Mouse (Mus musculus) A20 (cell line): Measurements from ENCODE around the gene Akap9.
"Not testable (repeated sequence)": the region's sequence is repeated elsewhere in the genome, so short reads cannot be mapped to it uniquely, and the experiment has no call there.

Experiments used
- DNase-seq: peaks from one replicate; pipeline ENCODE4 v3.0.0-alpha.2; 2011; ENCODE audit warnings: low read depth, low spot score

Gene Akap9

GRCm38 (mm10) chr5:4039351-4039750, 111.5 kb downstream of the Akap9 start:
- DNase-seq: no peak

DNA sequence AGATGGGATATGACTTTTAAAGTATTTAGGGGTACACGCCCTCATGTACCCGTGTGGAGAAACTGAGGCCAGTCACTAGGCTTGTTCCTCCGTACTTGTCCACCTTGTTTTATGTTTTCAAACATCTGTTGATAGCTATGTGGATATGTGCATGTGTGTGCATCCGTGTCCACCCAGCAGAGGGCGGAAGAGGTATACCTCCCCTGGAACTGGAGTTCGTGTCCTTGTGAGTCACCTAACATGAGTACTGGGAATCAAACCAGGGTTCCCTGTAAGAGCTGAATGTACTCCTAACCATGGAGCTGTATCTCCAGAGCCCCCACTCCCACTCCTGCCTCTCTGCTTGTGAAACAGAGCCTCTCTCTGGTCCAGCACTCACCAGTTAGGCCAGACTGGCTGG, 112.5 kb downstream of the Akap9 start:
- no peak for DNase-seq

GRCm38 (mm10) chr5:4040922-4041321, 113.1 kb downstream of the Akap9 start:
- DNase-seq: no peak

DNA sequence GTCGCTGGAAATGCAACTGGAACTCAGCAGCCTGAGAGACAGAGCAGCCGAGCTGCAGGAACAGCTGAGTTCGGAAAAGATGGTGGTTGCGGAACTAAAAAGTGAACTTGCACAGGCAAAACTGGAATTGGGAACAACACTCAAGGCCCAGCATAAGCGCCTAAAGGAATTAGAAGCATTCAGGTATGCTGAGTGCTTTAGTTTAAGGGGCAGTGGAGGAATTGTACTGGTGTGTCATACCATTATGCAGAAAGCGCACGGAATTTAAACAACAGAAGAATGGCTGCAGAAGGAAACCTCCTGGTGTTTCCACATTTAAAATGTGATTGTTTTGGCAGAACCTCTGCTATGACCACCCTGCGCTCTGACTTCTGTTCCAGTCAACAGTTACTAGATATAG, 132.5 kb downstream of the Akap9 start:
- DNase-seq: no peak

DNA sequence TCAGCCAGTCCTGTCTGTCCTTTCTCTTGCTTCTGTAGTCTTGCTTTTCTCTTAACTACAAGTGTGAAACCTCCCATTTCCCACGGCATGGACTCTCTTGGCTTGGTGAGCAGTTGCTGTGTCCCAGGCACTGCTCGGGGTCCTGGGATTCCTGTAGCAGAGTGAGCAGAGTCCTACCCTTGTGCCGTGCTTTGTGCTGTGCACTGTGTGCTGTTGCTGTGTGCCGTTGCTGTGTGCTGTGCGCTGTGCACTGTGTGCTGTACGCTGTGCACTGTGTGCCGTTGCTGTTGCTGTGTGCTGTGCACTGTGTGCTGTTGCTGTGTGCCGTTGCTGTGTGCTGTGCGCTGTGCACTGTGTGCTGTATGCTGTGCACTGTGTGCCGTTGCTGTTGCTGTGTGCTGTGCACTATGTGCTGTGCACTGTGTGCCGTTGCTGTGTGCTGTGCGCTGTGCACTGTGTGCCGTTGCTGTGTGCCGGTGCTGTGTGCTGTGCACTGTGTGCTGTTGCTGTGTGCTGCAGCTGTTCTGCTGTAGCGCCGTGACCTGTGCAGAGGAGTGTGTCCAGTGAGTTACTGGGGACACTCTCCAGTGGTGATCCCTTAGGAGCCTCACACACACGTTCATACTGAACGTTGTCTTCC, 138.7 kb downstream of the Akap9 start:
- no peak for DNase-seq

DNA sequence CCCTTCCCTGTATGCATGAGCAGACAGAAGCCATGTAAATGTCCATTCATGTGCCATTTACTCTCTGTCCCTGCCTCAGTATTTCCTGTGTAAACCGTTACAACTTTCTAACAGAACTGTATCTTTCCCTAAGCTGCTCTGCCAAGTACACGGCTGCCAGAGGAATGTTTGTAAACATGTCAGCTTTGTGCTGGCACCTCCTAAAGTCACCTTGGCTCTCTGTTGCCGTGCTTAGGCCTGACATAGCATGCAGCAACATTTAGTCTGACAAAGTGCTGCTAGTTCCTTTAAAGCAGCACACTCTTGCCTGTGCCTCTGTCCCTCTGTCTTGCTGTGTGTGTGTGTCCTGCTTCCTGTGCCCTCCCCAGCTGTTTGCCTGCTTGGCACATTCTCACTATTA, 139.3 kb downstream of the Akap9 start:
- no peak for DNase-seq

DNA sequence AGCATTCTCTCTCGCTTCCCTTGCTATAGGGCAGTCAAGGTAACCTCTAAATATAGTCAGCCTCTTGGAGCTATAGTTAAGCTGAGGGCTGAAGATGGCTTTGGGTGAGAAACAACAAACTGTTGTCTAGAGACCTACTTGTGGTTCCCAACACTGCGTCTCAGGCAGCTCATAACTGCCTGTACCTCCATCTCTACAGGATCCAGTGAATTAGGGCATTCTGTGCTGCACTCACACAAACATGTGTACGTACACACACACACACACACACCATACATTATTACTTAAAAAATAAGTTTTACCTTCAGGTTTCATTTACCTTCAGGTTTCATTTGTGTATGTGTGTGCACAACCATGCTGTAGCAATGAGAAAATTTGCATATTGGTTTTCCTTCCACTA, 151.2 kb downstream of the Akap9 start:
- DNase-seq: no peak

DNA sequence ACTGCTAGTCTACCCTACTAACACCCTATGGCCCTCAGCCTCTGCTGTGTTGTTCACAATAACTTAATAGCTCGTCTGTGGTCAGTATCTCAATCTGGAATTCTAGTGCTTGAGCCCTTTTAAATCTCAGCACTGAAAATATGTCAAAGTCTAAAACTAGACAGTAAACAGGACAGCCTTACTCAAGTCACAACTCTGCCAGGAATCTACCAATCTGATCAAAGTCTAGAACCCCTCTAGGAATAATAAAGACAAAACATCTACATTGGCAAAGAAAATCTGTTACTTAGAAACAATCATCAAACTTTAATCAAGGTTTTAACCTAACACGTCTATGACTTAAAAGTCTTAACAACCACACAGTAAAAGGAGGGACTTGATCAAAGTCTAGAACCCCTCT, 153.0 kb downstream of the Akap9 start:
- no peak for DNase-seq

DNA sequence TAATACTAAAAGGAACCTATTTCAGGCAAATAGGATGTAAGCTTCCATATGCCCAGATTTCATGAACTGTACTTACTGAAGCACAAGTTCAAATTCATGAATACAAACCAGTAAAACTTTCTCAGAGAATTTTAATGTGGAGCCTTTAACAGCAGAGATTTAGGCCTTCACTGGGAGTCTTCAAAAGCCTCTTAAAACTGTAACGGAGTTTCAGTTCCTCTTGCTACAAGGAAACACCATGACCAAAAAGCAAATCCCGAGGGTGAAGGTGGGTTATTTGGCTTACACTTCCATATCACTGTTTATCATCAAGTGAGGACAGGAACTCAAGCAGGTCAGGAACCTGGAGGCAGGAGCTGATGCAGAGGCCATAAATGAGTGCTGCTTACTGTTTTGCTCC, 153.7 kb downstream of the Akap9 start:
- peak; percentile 39 for DNase-seq

DNA sequence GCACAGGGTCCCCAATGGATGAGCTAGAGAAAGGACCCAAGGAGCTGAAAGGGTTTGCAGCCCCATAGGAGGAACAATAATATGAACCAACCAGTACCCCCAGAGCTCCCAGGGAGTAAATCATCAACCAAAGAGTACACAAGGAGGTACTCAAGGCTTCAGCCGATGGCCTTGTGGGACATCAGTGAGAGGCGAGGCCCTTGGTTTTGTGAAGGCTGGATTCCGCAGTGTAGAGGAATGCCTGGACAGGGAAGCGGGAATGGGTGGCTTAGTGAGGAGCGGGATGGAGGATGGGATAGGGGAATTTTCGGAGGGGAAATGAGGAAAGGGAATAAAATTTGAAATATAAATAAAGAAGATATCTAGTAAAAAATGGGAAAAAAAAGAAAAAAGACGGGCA, 157.1 kb downstream of the Akap9 start:
- DNase-seq: no peak

DNA sequence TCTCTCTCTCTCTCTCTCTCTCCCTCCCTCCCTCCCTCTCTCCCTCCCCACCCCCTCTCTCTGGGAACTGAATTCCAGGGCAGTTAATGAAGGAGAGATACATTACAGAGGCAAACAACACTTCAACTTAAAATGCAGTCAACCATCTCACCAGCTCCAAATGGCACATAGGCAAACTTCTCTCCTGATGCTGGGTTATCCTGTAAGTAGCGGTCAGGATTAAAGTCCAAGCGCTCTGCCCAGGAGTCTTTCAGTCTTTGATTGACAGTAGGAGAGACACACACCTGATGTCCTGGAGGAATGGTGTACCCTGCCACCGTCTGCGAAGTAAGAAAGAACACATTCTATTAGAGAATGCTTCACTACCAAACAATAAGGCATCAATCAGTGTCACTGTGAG, 158.5 kb downstream of the Akap9 start:
- DNase-seq: no peak

- no peak for DNase-seq
Measured at GRCm38 (mm10) chr5:4088190-4088589, 160.3 kb downstream of the Akap9 start.

DNA sequence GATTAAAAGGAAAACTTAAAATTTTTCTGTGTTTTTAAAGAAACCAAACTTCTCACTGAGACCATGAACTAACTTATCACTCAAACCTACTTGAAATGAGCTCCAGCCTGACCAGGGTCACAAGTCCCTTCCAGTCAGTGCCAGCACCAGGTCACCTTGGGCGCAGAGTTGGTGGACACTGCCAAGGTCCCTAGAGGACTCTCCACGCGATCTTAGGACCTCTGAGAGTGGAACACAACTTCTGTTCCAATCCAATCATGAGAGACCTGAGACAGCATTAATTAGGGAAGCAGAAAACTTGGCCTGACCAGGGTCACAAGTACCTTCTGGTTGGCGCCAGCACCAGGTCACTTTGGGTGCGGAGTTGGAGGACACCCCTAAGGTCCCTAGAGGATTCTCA, 166.6 kb downstream of the Akap9 start:
- DNase-seq: no peak

DNA sequence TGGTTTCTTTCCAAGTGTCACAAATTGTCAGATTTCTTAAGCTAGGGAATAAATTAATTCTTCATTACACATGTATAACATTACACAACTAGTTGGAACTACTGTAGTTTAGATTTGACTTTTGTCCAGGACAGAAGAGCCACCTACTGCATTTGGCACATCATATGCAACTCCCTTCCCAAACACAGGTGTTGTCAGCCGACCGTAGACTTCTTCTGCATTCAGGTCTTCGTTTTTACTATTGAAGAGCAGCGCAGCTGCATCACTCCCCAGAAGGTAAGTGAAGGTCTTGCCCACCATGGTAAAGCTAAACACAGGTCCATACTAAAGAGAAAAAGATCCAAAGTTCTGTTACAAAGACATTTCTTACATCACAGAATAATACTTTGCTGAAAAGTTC, 173.2 kb downstream of the Akap9 start:
- DNase-seq: no peak

GRCm38 (mm10) chr5:4101770-4102169, 173.9 kb downstream of the Akap9 start:
- peak; percentile 61 for DNase-seq

DNA sequence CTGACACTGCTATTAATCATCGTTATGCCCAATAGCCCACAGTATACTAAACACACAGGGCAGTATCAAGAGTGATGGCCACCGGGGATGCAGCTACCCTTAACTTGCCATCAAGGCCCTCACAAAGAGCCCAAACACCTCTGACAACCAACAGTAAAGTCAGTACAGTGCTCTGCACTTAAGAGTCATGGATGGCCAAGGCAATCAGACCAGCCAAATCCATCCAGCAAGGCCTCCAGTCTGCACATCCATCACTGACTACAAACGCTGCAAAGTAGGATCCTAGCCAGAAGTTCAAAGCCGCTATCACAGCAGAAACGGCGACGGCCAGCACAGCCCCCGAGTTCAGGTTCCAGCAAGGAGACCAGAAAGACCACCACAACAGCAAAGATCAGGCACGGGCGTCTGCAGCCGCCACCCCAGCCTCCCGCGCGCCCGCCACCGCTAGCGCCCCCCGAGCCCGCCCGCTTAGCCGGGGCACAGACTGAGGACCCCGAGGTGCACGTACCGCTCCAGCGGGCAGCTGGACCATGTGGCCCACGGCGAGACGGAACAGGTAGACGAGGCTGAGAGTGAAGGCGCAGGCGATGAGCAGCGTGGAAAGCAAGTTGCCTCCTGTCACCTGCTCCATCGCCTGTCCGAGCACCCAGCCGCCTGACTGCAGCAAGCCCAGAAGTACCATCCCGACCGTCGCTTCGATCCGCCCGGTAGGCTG, 175.9 kb downstream of the Akap9 start:
- peak; percentile 40 for DNase-seq

GRCm38 (mm10) chr5:4104341-4105040, 176.6 kb downstream of the Akap9 start, which contains the start of gene Cyp51:
TSS of gene Cyp51 (minus strand) at chr5:4104746.
- DNase-seq: peak; percentile 98

DNA sequence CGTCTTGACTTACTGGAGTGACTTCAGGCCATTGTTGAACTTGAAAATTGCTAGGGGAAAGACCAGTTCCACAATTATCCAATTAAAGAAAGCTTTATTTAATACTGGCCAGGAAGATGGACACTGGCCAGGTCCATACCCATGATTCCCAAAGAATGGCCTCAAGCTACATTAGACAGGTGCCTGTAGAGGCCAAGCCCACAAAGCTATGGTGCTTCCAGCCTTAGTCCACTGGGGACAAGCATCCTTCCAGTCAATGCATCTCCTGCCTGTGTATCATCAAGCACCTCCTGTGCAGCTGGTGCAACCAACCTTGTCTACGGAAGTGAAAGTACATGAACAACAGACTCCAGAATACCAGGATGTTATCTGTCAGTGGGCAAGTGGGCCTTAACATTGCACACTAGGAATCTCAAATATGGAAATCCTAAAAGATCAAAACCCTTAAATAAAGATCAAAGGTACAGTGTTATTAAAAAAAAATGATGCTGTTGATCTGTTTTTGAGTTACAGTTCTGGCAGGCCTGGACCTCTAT, 177.9 kb downstream of the Akap9 start:
- DNase-seq: peak; percentile 80

DNA sequence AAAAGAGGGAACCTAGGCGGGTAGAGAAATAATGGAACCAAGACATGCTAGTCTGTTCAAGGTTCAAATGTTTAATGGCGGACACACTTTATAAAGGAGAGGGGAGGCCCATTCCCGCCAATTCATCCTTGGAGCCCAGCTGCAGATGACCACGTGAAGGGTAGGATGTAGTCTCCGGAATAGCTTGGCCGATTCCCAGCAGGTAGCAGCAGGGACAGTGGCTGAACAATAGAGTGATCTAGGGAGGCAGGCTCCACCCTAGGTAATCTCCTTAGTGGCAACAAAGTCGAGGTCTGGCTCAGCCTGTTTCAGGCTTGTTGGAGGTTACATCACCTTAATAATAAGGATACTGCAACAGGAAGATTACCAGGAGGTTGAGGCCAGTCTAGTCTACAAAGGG, 179.2 kb downstream of the Akap9 start:
- DNase-seq: not testable (repeated sequence)

DNA sequence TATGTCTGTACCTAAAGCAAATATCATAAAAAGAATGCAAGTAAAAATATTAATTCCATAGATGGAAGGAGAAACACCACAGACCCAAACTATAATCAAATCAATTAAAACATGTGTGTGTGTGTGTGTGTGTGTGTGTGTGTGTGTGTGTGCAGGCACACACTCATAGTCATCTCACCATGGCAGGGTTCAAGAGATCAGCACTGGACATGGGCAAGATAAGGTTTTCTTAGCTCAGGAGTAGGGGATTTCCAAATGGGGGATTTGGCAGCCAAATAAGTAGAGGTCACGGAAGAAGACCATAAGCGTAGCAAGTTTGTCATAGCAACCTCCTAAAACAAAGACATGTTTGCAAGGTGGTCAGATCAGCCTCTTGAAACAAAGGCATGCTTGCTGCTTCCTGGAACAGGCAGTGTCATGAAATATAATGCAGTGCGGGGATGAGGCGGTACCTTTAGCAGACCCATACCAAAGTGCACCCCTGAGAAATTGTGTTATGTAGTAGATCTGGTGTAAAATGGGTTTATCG, 184.8 kb downstream of the Akap9 start:
- no peak for DNase-seq
